Mouse (Mus musculus) ES-Bruce4 (cell line): ENCODE data around the gene Cdkn2aipnl.

ENCODE experiments used
- CTCF ChIP-seq: IDR thresholded peaks from one replicate; pipeline ENCODE4 v1.8.1; 2011; ENCODE audit warnings: low read depth, low read length
- EP300 ChIP-seq: IDR thresholded peaks from 2 replicates; pipeline ENCODE4 v1.6.1; 2011; ENCODE audit warnings: low read depth, low read length; ENCODE audit not compliant: insufficient read depth
- POLR2A ChIP-seq: IDR thresholded peaks from one replicate; pipeline ENCODE4 v1.8.1; 2011; ENCODE audit warnings: low read length; ENCODE audit not compliant: insufficient read depth

DNA sequence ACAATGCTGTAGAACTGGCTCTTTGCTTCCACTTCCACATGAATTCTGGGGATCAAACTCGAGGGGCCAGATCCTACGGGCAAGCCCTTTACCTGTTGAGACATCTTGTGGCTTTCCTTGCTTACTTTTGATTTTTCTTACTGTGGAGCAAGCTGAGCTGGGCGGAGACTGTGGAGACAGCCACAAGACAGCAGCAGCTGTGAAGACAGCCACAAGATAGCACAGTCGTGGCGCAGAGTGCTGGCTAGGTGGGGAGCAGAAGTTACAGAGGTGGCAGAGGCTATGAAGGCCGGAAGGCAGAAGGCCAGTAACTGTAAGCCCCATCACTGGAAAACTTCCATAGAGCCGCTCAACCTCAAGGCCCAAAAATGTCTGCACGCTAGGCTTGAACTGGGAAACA lies 5.7 kb upstream of the Cdkn2aipnl start:
- TF ChIP-seq EP300 (no peak), POLR2A (no peak), CTCF (no peak)
